9 mouse cellular contexts compared by ENCODE assay signal in the genomic region with DNA sequence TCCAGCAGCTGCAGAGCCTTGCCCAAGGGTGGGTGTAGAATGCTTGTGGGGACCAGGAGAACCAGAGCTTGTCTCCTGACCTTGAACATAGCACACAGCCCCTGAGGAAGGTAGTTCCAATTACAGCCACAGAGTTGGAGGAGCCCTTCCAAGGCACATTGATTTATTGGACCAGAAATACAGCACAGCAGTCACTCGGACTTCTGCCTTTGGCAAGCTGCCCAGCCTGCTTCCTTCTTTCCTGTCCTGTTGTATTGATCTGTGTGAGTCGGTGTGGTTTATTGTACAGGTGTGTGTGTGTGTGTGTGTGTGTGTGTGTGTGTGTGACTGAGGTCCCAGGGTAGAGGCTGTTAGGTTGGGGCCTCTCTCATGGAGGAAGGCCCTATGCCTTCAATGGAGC. TPM values are rescaled to one million over a fixed set of nuclear protein-coding genes. Genes with fewer than 3 reads are reported as not detected.
DNase-seq lines count a peak whose midpoint lies in the region; ATAC-seq and TF ChIP-seq lines count a peak whose summit lies in the region.
"Had no signal": no experiment of that assay in that cellular context is flagged by ENCODE, and none has a peak within 500 bp of the region (broad histone marks: within the 10 kb centered on the region; RNA-seq: fewer than 3 reads in every experiment).

No protein-coding gene starts in this region.

- H3K27me3 ChIP-seq in neural tube, embryonic 14.5 days (ENCODE audit: control insufficient read depth, insufficient read depth, low read length), result no peaks in the 10 kb centered on the region

- H3K36me3 ChIP-seq in neural tube, embryonic 14.5 days (ENCODE audit: control insufficient read depth, insufficient read depth, low read length), result no peaks in the 10 kb centered on the region

- no peak for TF ChIP-seq CTCF in left cerebral cortex, adult 2 months (IDR thresholded peaks at IDR 0.05)

- intact Hi-C loops in left cerebral cortex, adult 2 months (cut with DNase I), result no loop called here

- 0 out of 2 replicates have a peak, but pooled peaks cover 5% of the 10 kb centered on the region for H3K4me1 ChIP-seq in neural tube, embryonic 14.5 days (ENCODE audit: control insufficient read depth, insufficient read depth, low read length)

- no peak overlapping the region for H3K9ac ChIP-seq in neural tube, embryonic 14.5 days (replicated peaks; ENCODE audit: low read depth, low read length)

- WGBS in neural tube, embryonic 14.5 days, result 0% methylated on average over 2 of the region's 2 CpGs

- no peak overlapping the region for H3K27ac ChIP-seq in neural tube, embryonic 14.5 days (ENCODE audit: low read depth, low read length)
- H3K27ac ChIP-seq in left cerebral cortex, adult 2 months, result no peak overlapping the region

- H3K9me3 ChIP-seq in neural tube, embryonic 14.5 days (ENCODE audit: control insufficient read depth, low read length), result no peaks in the 10 kb centered on the region

- no peak overlapping the region for H3K4me3 ChIP-seq in neural tube, embryonic 14.5 days (ENCODE audit: low read depth, low read length)
- H3K4me3 ChIP-seq in left cerebral cortex, adult 2 months, result no peak overlapping the region

- H3K4me2 ChIP-seq in neural tube, embryonic 14.5 days (ENCODE audit: low read depth, low read length), result no peak overlapping the region

- peak; percentile 66 to 70 for DNase-seq in cerebellum, postnatal 14 days
- no peak for DNase-seq in cerebellum, adult 18-20 months
- DNase-seq in ovary, postnatal 14 days (ENCODE audit: low spot score), result peak; percentile 6
- DNase-seq in ovary, adult 18-20 months (ENCODE audit: low spot score), result no peak
- peak; percentile 37 for DNase-seq in kidney, postnatal 14 days
- no peak for DNase-seq in left cerebral cortex, adult 2 months (ENCODE audit: extremely low spot score in 1 of 2, low spot score in 2 of 2)
- DNase-seq: lung, postnatal 10 days had no signal

- ATAC-seq in neural tube, embryonic 14.5 days (ENCODE audit: low read depth), result peak; percentile 57; the same call in 1 of the 2 replicates
- ATAC-seq in erythroid progenitor cell, adult 5-6 weeks (replicated peaks; ENCODE audit: low FRiP score, poor library complexity, severe bottlenecking), result no peak

RNA-seq across cellular contexts. Expression of gene Pyroxd2, which starts 30.1 kb away (rescaled TPM):
- 1.5 and 1.6 TPM in 2 replicates for polyA plus RNA-seq in neural tube, embryonic 14.5 days (2014; fragmentation: Nextera tagmentation; extraction: Ambion mirVana)
- 0.36 and 0.84 TPM in 2 replicates for total RNA-seq in erythroid progenitor cell, adult 5-6 weeks (2015; ENCODE audit: low replicate concordance)
- not detected in 2 replicates for total RNA-seq in erythroid progenitor cell, adult 5-6 weeks (2017; ENCODE audit: low replicate concordance)
- 1 to 10 TPM; 2.9 to 3.1 TPM for total RNA-seq in left cerebral cortex, adult 2 months (2021)

RNA-seq across cellular contexts. Expression of gene Hps1, which starts 57.3 kb away (rescaled TPM):
- polyA plus RNA-seq in neural tube, embryonic 14.5 days (2014; fragmentation: Nextera tagmentation; extraction: Ambion mirVana), result 10.3 and 10.7 TPM in 2 replicates
- 2.5 and 3.8 TPM in 2 replicates for total RNA-seq in erythroid progenitor cell, adult 5-6 weeks (2015; ENCODE audit: low replicate concordance)
- 2.7 and 4.0 TPM in 2 replicates for total RNA-seq in erythroid progenitor cell, adult 5-6 weeks (2017; ENCODE audit: low replicate concordance)
- 10 to 100 TPM; 12.3 to 14.2 TPM for total RNA-seq in left cerebral cortex, adult 2 months (2021)

Comparison
In these comparisons a context has a peak if more than half of its experiments do, and no peak if none do; other contexts are left out.
1. DNase-seq: peak in cerebellum, postnatal 14 days (2 of 2), ovary, postnatal 14 days (single experiment) and kidney, postnatal 14 days (single experiment); none in cerebellum, adult 18-20 months (0 of 2), ovary, adult 18-20 months (single experiment) and left cerebral cortex, adult 2 months (0 of 2).